Mouse (Mus musculus) limb, embryonic 14.5 days (tissue): ENCODE data around the gene Gpr84. TPM values are rescaled to one million over a fixed set of nuclear protein-coding genes. Genes with fewer than 3 reads are reported as not detected.

Experiments used
- ATAC-seq: fragments of 200-750 bp; cut with Nextera tagmentation; 2 replicates; pipeline ENCODE4 v1.8.0; 2017; ENCODE audit warnings: low read depth, moderate number of reproducible peaks, moderate TSS enrichment; ENCODE audit not compliant: low FRiP score
- DNase-seq: peaks from one replicate; pipeline ENCODE4 v3.0.0-alpha.2; 2015; ENCODE audit warnings: low spot score
- H3K27ac ChIP-seq: fragments of 300-500 bp; sonication (generic); replicated peaks from 2 replicates; pipeline ENCODE4 v1.5.1; 2014; ENCODE audit warnings: low read depth, mild to moderate bottlenecking, low read length, moderate library complexity, mixed read lengths
- H3K27me3 ChIP-seq: fragments of 300-500 bp; sonication (generic); 2 replicates; pipeline ENCODE4 v1.6.1; 2014; ENCODE audit warnings: low read length, mixed read lengths; ENCODE audit not compliant: control insufficient read depth, insufficient read depth
- H3K36me3 ChIP-seq: fragments of 300-500 bp; sonication (generic); 2 replicates; pipeline ENCODE4 v1.6.1; 2014; ENCODE audit warnings: mild to moderate bottlenecking, low read length, moderate library complexity, mixed read lengths; ENCODE audit not compliant: control insufficient read depth, insufficient read depth
- H3K4me1 ChIP-seq: fragments of 300-500 bp; sonication (generic); 2 replicates; pipeline ENCODE4 v1.6.1; 2014; ENCODE audit warnings: antibody characterized with exemption, low read length, mixed read lengths; ENCODE audit not compliant: control insufficient read depth, insufficient read depth
- H3K4me2 ChIP-seq: fragments of 300-500 bp; sonication (generic); replicated peaks from 2 replicates; pipeline ENCODE4 v1.6.1; 2014; ENCODE audit warnings: low read depth, mild to moderate bottlenecking, low read length, moderate library complexity; ENCODE audit not compliant: severe bottlenecking
- H3K4me3 ChIP-seq: fragments of 300-500 bp; sonication (generic); replicated peaks from 2 replicates; pipeline ENCODE4 v1.5.1; 2014; ENCODE audit warnings: low read length
- H3K9ac ChIP-seq: fragments of 300-500 bp; sonication (generic); 2 replicates; pipeline ENCODE4 v1.6.1; 2014; ENCODE audit warnings: mild to moderate bottlenecking, low read depth, low read length, moderate library complexity; ENCODE audit not compliant: severe bottlenecking
- H3K9me3 ChIP-seq: fragments of 300-500 bp; sonication (generic); 2 replicates; pipeline ENCODE4 v1.6.1; 2016; ENCODE audit warnings: low read length; ENCODE audit not compliant: control insufficient read depth
- POLR2A ChIP-seq: fragments of 200-500 bp; IDR thresholded peaks from 2 replicates; pipeline ENCODE4 v1.8.0; 2012; ENCODE audit warnings: inconsistent platforms, mild to moderate bottlenecking, moderate library complexity, borderline replicate concordance; ENCODE audit not compliant: insufficient read depth, insufficient read length; ENCODE audit errors: extremely low read depth
- WGBS: fragments of 180-500 bp; shearing (Covaris S2); extraction: QIAGEN DNeasy Blood & Tissue Kit; methylation state at CpG from one replicate; pipeline ENCODE4 v1.1.7; 2014; 5-methylcytosine and 5-hydroxymethylcytosine counted together
- polyA plus RNA-seq, 2 experiments: library from polyadenylated mRNA; depleted of rRNA in 1 of 2; stranded (reverse) in 1 of 2; unstranded in 1 of 2; fragments of >200 nt; fragmentation: Nextera tagmentation in 1 of 2; extraction: Ambion mirVana in 1 of 2; gene quantifications; 2 replicates each; pipeline versions ENCODE4 v1.2.1 to v1.2.3; 2012 to 2014

Gene Gpr84
- polyA plus RNA-seq, 2 experiments, result 0.34 to 0.51 TPM

- Histone ChIP-seq H3K27me3 (peaks cover 3% of the 10 kb centered on the region), H3K4me3 (no peak overlapping the region), H3K9me3 (no peaks in the 10 kb centered on the region), H3K36me3 (no peaks in the 10 kb centered on the region), H3K9ac (no peak overlapping the region), H3K27ac (no peak overlapping the region), H3K4me1 (peaks cover 18% of the 10 kb centered on the region), H3K4me2 (no peak overlapping the region)
- TF ChIP-seq POLR2A, result no peak
- whole genome bisulfite sequencing, result 25% methylated on average over 7 of the region's 7 CpGs
- ATAC-seq (no peak), DNase-seq (no peak)
These were observed 25.2 kb upstream of the Gpr84 start for GRCm38 (mm10) chr15:103335488-103336235.

DNA sequence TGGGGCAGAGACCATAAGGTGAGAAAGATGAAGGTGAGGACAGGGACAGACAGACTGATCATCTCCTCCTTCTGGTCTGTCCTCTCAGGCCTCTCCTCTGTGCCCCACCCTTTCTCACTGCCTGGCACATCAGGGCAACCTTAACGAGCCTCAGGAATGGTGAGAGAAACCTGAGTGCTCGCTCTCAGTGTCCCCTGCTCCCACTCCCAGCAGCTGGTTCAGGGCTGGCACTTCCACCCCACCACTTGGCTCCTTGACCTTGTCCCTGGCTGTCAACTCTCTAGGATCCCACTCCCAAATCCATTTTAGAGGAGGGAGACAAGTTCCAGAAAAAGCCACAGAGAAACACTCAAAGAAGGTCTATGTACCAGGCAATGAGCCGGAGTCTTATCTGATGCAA is 24.6 kb upstream of the Gpr84 start:
- DNase-seq (no peak), ATAC-seq (no peak)
- Histone ChIP-seq H3K27me3 (peaks cover 2% of the 10 kb centered on the region; the same call in 1 of the 2 replicates), H3K4me2 (no peak overlapping the region), H3K9me3 (no peaks in the 10 kb centered on the region), H3K27ac (no peak overlapping the region), H3K9ac (no peak overlapping the region), H3K4me1 (peaks cover 14% of the 10 kb centered on the region), H3K36me3 (no peaks in the 10 kb centered on the region), H3K4me3 (no peak overlapping the region)
- TF ChIP-seq POLR2A, result no peak
- 43% methylated on average over 3 of the region's 3 CpGs for WGBS

GRCm38 (mm10) chr15:103334194-103334593 is 23.8 kb upstream of the Gpr84 start:
- DNase-seq, result no peak
- 20% methylated on average over 2 of the region's 2 CpGs for whole genome bisulfite sequencing
- H3K4me1 ChIP-seq, result peaks cover 13% of the 10 kb centered on the region
- H3K27ac ChIP-seq, result no peak overlapping the region
- peaks cover 2% of the 10 kb centered on the region; the same call in 1 of the 2 replicates for H3K27me3 ChIP-seq
- no peak for TF ChIP-seq POLR2A
- no peak overlapping the region for H3K4me2 ChIP-seq
- no peak overlapping the region for H3K4me3 ChIP-seq
- peak; percentile 17; the same call in 1 of the 2 replicates for ATAC-seq
- no peaks in the 10 kb centered on the region for H3K36me3 ChIP-seq
- H3K9me3 ChIP-seq, result no peaks in the 10 kb centered on the region
- no peak overlapping the region for H3K9ac ChIP-seq

GRCm38 (mm10) chr15:103333738-103334137 is 23.3 kb upstream of the Gpr84 start:
- no peaks in the 10 kb centered on the region; the same call in 1 of the 2 replicates for H3K27me3 ChIP-seq
- no peak overlapping the region for H3K9ac ChIP-seq
- ATAC-seq (no peak), DNase-seq (no peak)
- no peak for TF ChIP-seq POLR2A
- no peaks in the 10 kb centered on the region for H3K36me3 ChIP-seq
- peaks cover 13% of the 10 kb centered on the region for H3K4me1 ChIP-seq
- no peak overlapping the region for H3K27ac ChIP-seq
- no peak overlapping the region for H3K4me3 ChIP-seq
- no peak overlapping the region for H3K4me2 ChIP-seq
- no peaks in the 10 kb centered on the region for H3K9me3 ChIP-seq
- WGBS, result 59% methylated on average over 5 of the region's 5 CpGs

DNA sequence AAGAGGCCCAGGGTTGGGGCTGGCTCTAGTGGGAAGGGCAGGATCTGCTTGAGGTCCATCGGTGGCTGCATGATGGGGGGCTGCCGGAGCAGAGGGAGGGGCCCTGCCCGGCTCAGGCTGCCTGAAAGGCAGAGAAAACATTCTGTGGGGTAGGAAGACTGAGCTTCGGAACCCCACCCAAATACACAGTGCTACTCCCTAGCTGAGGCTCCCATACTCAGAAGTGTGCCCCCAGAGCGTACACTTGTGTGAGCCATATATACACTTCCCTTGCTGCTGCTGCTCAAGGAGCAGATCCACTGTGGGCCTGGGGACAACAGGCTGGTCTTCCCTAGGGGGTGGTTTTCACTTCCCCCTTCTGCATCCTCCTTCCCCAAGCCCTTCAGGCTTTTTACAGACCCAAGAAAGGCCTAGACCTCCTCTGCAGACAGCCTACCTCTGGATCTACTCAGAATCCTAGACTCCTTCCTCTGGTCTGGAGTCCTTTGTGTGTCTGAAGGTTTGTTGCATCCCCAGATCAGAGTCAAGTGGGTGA is 22.7 kb upstream of the Gpr84 start:
- Histone ChIP-seq H3K27me3 (no peaks in the 10 kb centered on the region; the same call in 1 of the 2 replicates), H3K4me2 (no peak overlapping the region), H3K9me3 (no peaks in the 10 kb centered on the region), H3K4me1 (peaks cover 13% of the 10 kb centered on the region), H3K4me3 (no peak overlapping the region), H3K9ac (no peak overlapping the region), H3K27ac (no peak overlapping the region), H3K36me3 (no peaks in the 10 kb centered on the region)
- WGBS, result 71% methylated on average over 5 of the region's 5 CpGs
- DNase-seq (no peak), ATAC-seq (no peak)
- TF ChIP-seq POLR2A, result no peak
